Mouse (Mus musculus) neutrophil, adult 5-6 weeks (primary cell): ENCODE results near the gene Chst8. TPM values are rescaled to one million over a fixed set of nuclear protein-coding genes. Genes with fewer than 3 reads are reported as not detected.

Experiments
- ATAC-seq: fragments of 151-379, 151-347 bp; 2 replicates; pipeline ENCODE4 v1.8.0; 2017; ENCODE audit warnings: mild to moderate bottlenecking, moderate TSS enrichment; ENCODE audit not compliant: insufficient number of reproducible peaks, poor library complexity, low FRiP score, severe bottlenecking; ENCODE audit errors: extremely low read depth
- total RNA-seq: library from RNA; stranded (forward); fragments of 200-1000 nt; gene quantifications from 2 replicates; pipeline ENCODE4 v1.2.3, GENCODE M21; 2017

Gene Chst8
- total RNA-seq, 1 experiment from 2014 or later: not detected

- ATAC-seq: no peak
Observed at GRCm38 (mm10) chr7:34722151-34722550, 90.4 kb downstream of the Chst8 start.

- ATAC-seq: no peak
Observed at GRCm38 (mm10) chr7:34721650-34722048, 90.9 kb downstream of the Chst8 start.

- no peak for ATAC-seq
Observed at GRCm38 (mm10) chr7:34720882-34721649, 91.4 kb downstream of the Chst8 start.

GRCm38 (mm10) chr7:34719599-34719998, 92.9 kb downstream of the Chst8 start:
- ATAC-seq: no peak

- no peak for ATAC-seq
Observed at GRCm38 (mm10) chr7:34718651-34719050, 93.9 kb downstream of the Chst8 start.

- no peak for ATAC-seq
Observed at GRCm38 (mm10) chr7:34717161-34717810, 95.2 kb downstream of the Chst8 start.

- ATAC-seq: no peak
Observed at GRCm38 (mm10) chr7:34714848-34715460, 97.6 kb downstream of the Chst8 start.

GRCm38 (mm10) chr7:34709111-34709510, 103.4 kb downstream of the Chst8 start:
- no peak for ATAC-seq

- ATAC-seq: no peak
Observed at GRCm38 (mm10) chr7:34704401-34704800, 108.1 kb downstream of the Chst8 start.

GRCm38 (mm10) chr7:34703437-34703836, 109.1 kb downstream of the Chst8 start:
- ATAC-seq: no peak

GRCm38 (mm10) chr7:34702718-34703351, 109.7 kb downstream of the Chst8 start:
- ATAC-seq: no peak

- no peak for ATAC-seq
Observed at GRCm38 (mm10) chr7:34699888-34700287, 112.6 kb downstream of the Chst8 start.

- no peak for ATAC-seq
Observed at GRCm38 (mm10) chr7:34698221-34698620, 114.3 kb downstream of the Chst8 start.

- ATAC-seq: no peak
Observed at GRCm38 (mm10) chr7:34696086-34696485, 116.4 kb downstream of the Chst8 start.

GRCm38 (mm10) chr7:34694898-34695297, 117.6 kb downstream of the Chst8 start:
- ATAC-seq: no peak

GRCm38 (mm10) chr7:34693916-34694315, 118.6 kb downstream of the Chst8 start:
- no peak for ATAC-seq

- no peak for ATAC-seq
Observed at GRCm38 (mm10) chr7:34693072-34693471, 119.4 kb downstream of the Chst8 start.

GRCm38 (mm10) chr7:34690111-34690510, 122.4 kb downstream of the Chst8 start:
- ATAC-seq: no peak

GRCm38 (mm10) chr7:34689028-34689427, 123.5 kb downstream of the Chst8 start:
- ATAC-seq: no peak

- no peak for ATAC-seq
Observed at GRCm38 (mm10) chr7:34685801-34686200, 126.7 kb downstream of the Chst8 start.
